Mouse (Mus musculus): Measurements from ENCODE around the gene Gtf2h1.

GRCm38 (mm10) chr7:46827046-46827802 is 31.3 kb downstream of the Gtf2h1 start:
- TF ChIP-seq EP300 (optimal IDR thresholded peaks at IDR 0.05) (no peak), CTCF (IDR thresholded peaks at IDR 0.05; ENCODE audit: low read depth) (no peak)
